ENCODE assay signal across 12 mouse cellular contexts in genomic region chr19:55700569-55701282, GRCm38 (mm10). TPM values are rescaled to one million over a fixed set of nuclear protein-coding genes. Genes with fewer than 3 reads are reported as not detected.
DNase-seq lines count a peak whose midpoint lies in the region; ATAC-seq and TF ChIP-seq lines count a peak whose summit lies in the region.
"Had no signal": no experiment of that assay in that cellular context is flagged by ENCODE, and none has a peak within 500 bp of the region (broad histone marks: within the 10 kb centered on the region; RNA-seq: fewer than 3 reads in every experiment).

No protein-coding gene starts in this region.

- TF ChIP-seq POLR2A in lung, adult 2 months (IDR thresholded peaks at IDR 0.05; ENCODE audit: borderline replicate concordance, extremely low read depth, low read depth, low read length) = no peak
- TF ChIP-seq POLR2A in kidney, adult 2 months (IDR thresholded peaks at IDR 0.05; ENCODE audit: low read depth, low read length) = no peak
- TF ChIP-seq POLR2A in thymus, adult 2 months (IDR thresholded peaks at IDR 0.05; ENCODE audit: control insufficient read depth, extremely low read depth, insufficient read depth, low read length, poor library complexity) = no peak

- WGBS in lung, adult 2 months = 22% methylated on average over 11 of the region's 11 CpGs
- 14% methylated on average over 11 of the region's 11 CpGs for WGBS in kidney, adult 2 months
- 2% methylated on average over 11 of the region's 11 CpGs for WGBS in liver, embryonic 15.5 days (ENCODE audit: insufficient replicate concordance)
- WGBS in stomach, embryonic 16.5 days = 22% methylated on average over 11 of the region's 11 CpGs
- WGBS in thymus, adult 2 months = 12% methylated on average over 11 of the region's 11 CpGs

- peak; percentile 35 to 40 for DNase-seq in lung, adult 18-20 months
- DNase-seq in lung, adult 2 months = no peak
- DNase-seq in kidney, adult 2 months = peak; percentile 83
- DNase-seq in adrenal gland, adult 8-10 months = no peak
- DNase-seq in thymus, adult 2 months = no peak
- DNase-seq: adrenal gland, postnatal 14 days; right cerebral cortex, postnatal 25 days had no signal

- no peaks in the 10 kb centered on the region for H3K4me1 ChIP-seq in lung, adult 2 months (ENCODE audit: control insufficient read depth, insufficient read depth, low read length)
- H3K4me1 ChIP-seq in kidney, adult 2 months (ENCODE audit: control insufficient read depth, insufficient read depth, low read length) = peaks cover 24% of the 10 kb centered on the region
- peaks cover 16% of the 10 kb centered on the region for H3K4me1 ChIP-seq in liver, embryonic 15.5 days (replicated peaks)
- no peaks in the 10 kb centered on the region for H3K4me1 ChIP-seq in stomach, embryonic 16.5 days (ENCODE audit: control insufficient read depth, insufficient read depth, low read length)
- no peaks in the 10 kb centered on the region for H3K4me1 ChIP-seq in thymus, adult 2 months (replicated peaks; ENCODE audit: control insufficient read depth, insufficient read depth, low read length)

- peak; percentile 70 for ATAC-seq in liver, embryonic 15.5 days (ENCODE audit: insufficient read depth)
- peak; percentile 83 for ATAC-seq in stomach, embryonic 16.5 days (ENCODE audit: insufficient read depth, low FRiP score)
- ATAC-seq in erythroid progenitor cell, adult 5-6 weeks (replicated peaks; ENCODE audit: low FRiP score, poor library complexity, severe bottlenecking) = no peak
- ATAC-seq: hindbrain, embryonic 16.5 days had no signal

- H3K27me3 ChIP-seq in kidney, adult 2 months (replicated peaks; ENCODE audit: control insufficient read depth, insufficient read depth, low read length) = no peaks in the 10 kb centered on the region
- H3K27me3 ChIP-seq in liver, embryonic 15.5 days = no peaks in the 10 kb centered on the region; the same call in 1 of the 2 replicates
- H3K27me3 ChIP-seq in stomach, embryonic 16.5 days (ENCODE audit: control insufficient read depth, insufficient read depth, low read length) = no peaks in the 10 kb centered on the region; the same call in 1 of the 2 replicates
- H3K27me3 ChIP-seq in thymus, adult 2 months (ENCODE audit: control insufficient read depth, insufficient read depth, low read length) = no peaks in the 10 kb centered on the region

- H3K27ac ChIP-seq in kidney, adult 2 months (ENCODE audit: insufficient read depth, low read depth, low read length) = peak overlapping the region; percentile 93
- H3K27ac ChIP-seq in liver, embryonic 15.5 days (replicated peaks) = peak overlapping the region; percentile 78
- peak overlapping the region; percentile 69 for H3K27ac ChIP-seq in stomach, embryonic 16.5 days (ENCODE audit: low read length)
- H3K27ac ChIP-seq in thymus, adult 2 months (ENCODE audit: control insufficient read depth, insufficient read depth, low read length) = no peak overlapping the region
- H3K27ac ChIP-seq: midbrain, embryonic 10.5 days had no signal

- no peaks in the 10 kb centered on the region for H3K36me3 ChIP-seq in kidney, adult 2 months (ENCODE audit: control insufficient read depth, insufficient read depth, low read length)
- no peaks in the 10 kb centered on the region for H3K36me3 ChIP-seq in liver, embryonic 15.5 days (replicated peaks)
- no peaks in the 10 kb centered on the region for H3K36me3 ChIP-seq in stomach, embryonic 16.5 days (ENCODE audit: control insufficient read depth, insufficient read depth, low read length)
- no peaks in the 10 kb centered on the region for H3K36me3 ChIP-seq in thymus, adult 2 months (ENCODE audit: control insufficient read depth, insufficient read depth, low read length)
- H3K36me3 ChIP-seq: midbrain, embryonic 10.5 days had no signal

- no peak overlapping the region for H3K4me3 ChIP-seq in lung, adult 2 months (replicated peaks; ENCODE audit: extremely low read depth, low read depth, low read length)
- H3K4me3 ChIP-seq in kidney, adult 2 months (ENCODE audit: insufficient read depth, low read depth, low read length) = 0 out of 2 replicates have a peak overlapping the region, but pooled peaks have one; percentile 17
- H3K4me3 ChIP-seq in liver, embryonic 15.5 days (replicated peaks) = no peak overlapping the region
- no peak overlapping the region for H3K4me3 ChIP-seq in stomach, embryonic 16.5 days (replicated peaks; ENCODE audit: low read length)
- no peak overlapping the region for H3K4me3 ChIP-seq in thymus, adult 2 months (ENCODE audit: control insufficient read depth, insufficient read depth, low read length)
- H3K4me3 ChIP-seq: midbrain, embryonic 10.5 days had no signal

- H3K4me2 ChIP-seq in liver, embryonic 15.5 days = peak overlapping the region; percentile 44
- H3K4me2 ChIP-seq in stomach, embryonic 16.5 days (ENCODE audit: low read depth, low read length) = peak overlapping the region; percentile 28

- H3K9me3 ChIP-seq in liver, embryonic 15.5 days (replicated peaks) = no peaks in the 10 kb centered on the region
- no peaks in the 10 kb centered on the region for H3K9me3 ChIP-seq in stomach, embryonic 16.5 days (replicated peaks; ENCODE audit: control insufficient read depth, low read length)
- H3K9me3 ChIP-seq: midbrain, embryonic 10.5 days had no signal

- no peak for TF ChIP-seq CTCF in lung, adult 2 months (IDR thresholded peaks at IDR 0.05; ENCODE audit: insufficient read depth, low read length)
- TF ChIP-seq CTCF in kidney, adult 2 months (conservative IDR thresholded peaks at IDR 0.05; ENCODE audit: insufficient read depth, insufficient read length, low read depth, low read length) = no peak
- no peak for TF ChIP-seq CTCF in thymus, adult 2 months (IDR thresholded peaks at IDR 0.05; ENCODE audit: borderline replicate concordance, control insufficient read depth, extremely low read depth, insufficient read depth, low read length, poor library complexity)

- H3K9ac ChIP-seq in liver, embryonic 15.5 days = no peak overlapping the region
- H3K9ac ChIP-seq in stomach, embryonic 16.5 days (ENCODE audit: low read length) = no peak overlapping the region; the same call in 1 of the 2 replicates

RNA-seq across cellular contexts. Expression of gene Tcf7l2, which starts 40.9 kb away (rescaled TPM):
- polyA plus RNA-seq in lung, adult 2 months (2012; rRNA removed) = 18.5 and 19.9 TPM in 2 replicates
- polyA plus RNA-seq in kidney, adult 2 months (2012; rRNA removed) = 15.8 and 18.2 TPM in 2 replicates
- polyA plus RNA-seq in liver, embryonic 15.5 days (2015; fragmentation: Nextera tagmentation; extraction: Ambion mirVana) = 18.1 and 19.3 TPM in 2 replicates
- 76.8 and 81.3 TPM in 2 replicates for polyA plus RNA-seq in stomach, embryonic 16.5 days (2015; fragmentation: Nextera tagmentation; extraction: Ambion mirVana)
- 10 to 100 TPM; 15.4 to 39.4 (median 26.8) TPM for total RNA-seq in adrenal gland, adult 8-10 months (2022)
- 7.6 and 10.2 TPM in 2 replicates for polyA plus RNA-seq in thymus, adult 2 months (2012; rRNA removed)
- 8.4 and 22.3 TPM in 2 replicates for total RNA-seq in erythroid progenitor cell, adult 5-6 weeks (2015; ENCODE audit: low replicate concordance)
- 0.61 and 2.1 TPM in 2 replicates for total RNA-seq in erythroid progenitor cell, adult 5-6 weeks (2017; ENCODE audit: low replicate concordance)

Comparison
In these comparisons a context has a peak if more than half of its experiments do, and no peak if none do; other contexts are left out.
1. DNase-seq: peak in lung, adult 18-20 months (2 of 2) and kidney, adult 2 months (single experiment); none in lung, adult 2 months (single experiment), adrenal gland, adult 8-10 months (single experiment) and thymus, adult 2 months (single experiment).